Mouse (Mus musculus) thymus, postnatal 14 days (tissue): Measurements from ENCODE around the gene Serpinb6a.
"Not testable (repeated sequence)": the region's sequence is repeated elsewhere in the genome, so short reads cannot be mapped to it uniquely, and the experiment has no call there.

Experiments used
- DNase-seq: peaks from one replicate; pipeline ENCODE4 v3.0.0; 2021

The Serpinb6a gene

DNA sequence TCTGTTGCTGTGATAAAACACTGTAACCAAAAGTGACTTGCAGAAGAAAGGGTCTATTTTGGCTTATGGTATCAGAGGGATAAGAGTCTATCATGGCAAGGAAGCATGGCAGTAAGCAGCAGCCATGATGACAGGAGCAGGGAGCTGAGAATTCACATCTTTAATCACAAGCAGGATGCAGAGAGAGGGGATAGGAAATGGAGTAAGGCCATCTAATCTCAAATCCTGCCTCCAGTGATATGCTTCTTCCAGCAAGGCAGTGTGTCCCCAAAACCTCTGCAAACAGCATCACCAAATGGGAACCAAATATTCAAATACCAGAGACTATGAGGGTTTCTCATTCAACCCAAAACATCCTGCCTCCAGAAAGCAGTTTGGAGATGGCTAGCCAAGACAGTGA, 36.0 kb downstream of the Serpinb6a start:
- no peak for DNase-seq

GRCm38 (mm10) chr13:33966025-33966412, 36.6 kb downstream of the Serpinb6a start:
- no peak for DNase-seq

- no peak for DNase-seq
Measured at GRCm38 (mm10) chr13:33965056-33966024, 37.3 kb downstream of the Serpinb6a start.

DNA sequence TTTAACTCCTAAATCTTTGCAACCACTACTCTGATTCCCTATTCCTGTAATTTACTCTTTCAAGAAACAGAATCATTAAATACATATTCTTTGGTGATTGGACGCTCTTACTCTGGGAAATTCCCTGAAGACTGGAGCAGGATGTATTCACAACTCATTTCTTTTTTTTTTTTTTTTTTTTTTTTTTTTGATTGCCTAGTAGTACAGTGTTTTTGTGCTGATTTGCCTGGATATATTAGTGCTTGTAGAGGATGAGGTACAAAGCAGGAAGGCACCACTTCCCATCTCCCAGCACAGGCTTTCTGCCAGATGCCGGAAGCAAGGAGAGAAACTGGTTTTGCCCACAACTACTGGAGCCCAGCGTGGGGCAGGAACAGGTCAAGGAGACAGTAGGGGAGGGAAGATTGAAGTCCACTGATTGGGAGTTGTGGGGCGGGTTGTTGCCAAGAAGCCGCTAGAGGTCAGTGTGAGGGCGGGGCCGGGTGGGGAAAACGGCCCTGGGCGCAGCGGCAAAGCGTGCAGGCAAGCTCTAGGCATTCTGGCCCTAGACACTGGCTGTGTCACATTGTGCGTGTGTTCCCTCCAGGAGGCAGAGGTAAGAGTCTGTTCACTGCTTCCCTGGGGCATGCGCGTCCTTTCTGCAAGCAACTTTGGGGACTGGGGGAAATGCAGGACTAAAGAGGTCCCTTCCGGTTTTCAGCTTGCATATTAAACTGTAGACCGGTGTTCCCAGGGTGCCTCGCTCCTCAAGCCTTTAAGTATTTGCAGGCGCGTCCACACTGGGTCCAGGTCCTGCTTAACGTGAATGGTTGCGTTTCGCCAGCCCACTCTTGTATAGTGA, 38.2 kb downstream of the Serpinb6a start, which contains the start of gene Nqo2:
Gene Nqo2, plus strand, starts transcription at position 482 of the 841 bp plus-strand sequence.
- DNase-seq: peak; percentile 43

- no peak for DNase-seq
Measured at GRCm38 (mm10) chr13:33959771-33960170, 42.8 kb downstream of the Serpinb6a start.

GRCm38 (mm10) chr13:33956571-33957421, 45.8 kb downstream of the Serpinb6a start:
- DNase-seq: peak; percentile 33

GRCm38 (mm10) chr13:33952947-33953346, 49.6 kb downstream of the Serpinb6a start:
- DNase-seq: no peak

DNA sequence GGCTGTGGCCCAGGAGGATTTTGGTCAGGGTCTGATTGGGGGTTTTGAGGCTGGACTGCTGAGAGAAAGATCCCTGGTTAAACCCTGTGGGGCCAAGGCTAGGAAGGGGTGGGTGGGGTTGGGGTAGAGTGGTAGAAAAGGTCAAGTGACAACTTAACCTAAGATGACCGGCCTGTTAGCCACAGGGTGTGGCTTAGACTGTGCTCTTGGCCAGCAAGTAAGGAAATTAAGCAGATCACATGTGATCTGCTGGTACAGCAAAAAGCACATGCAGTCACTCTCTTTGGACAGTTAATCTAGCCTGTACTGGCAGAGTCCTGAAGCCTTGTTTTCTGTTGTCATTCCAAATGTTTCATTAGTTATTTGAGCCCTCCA, 50.5 kb downstream of the Serpinb6a start:
- no peak for DNase-seq

DNA sequence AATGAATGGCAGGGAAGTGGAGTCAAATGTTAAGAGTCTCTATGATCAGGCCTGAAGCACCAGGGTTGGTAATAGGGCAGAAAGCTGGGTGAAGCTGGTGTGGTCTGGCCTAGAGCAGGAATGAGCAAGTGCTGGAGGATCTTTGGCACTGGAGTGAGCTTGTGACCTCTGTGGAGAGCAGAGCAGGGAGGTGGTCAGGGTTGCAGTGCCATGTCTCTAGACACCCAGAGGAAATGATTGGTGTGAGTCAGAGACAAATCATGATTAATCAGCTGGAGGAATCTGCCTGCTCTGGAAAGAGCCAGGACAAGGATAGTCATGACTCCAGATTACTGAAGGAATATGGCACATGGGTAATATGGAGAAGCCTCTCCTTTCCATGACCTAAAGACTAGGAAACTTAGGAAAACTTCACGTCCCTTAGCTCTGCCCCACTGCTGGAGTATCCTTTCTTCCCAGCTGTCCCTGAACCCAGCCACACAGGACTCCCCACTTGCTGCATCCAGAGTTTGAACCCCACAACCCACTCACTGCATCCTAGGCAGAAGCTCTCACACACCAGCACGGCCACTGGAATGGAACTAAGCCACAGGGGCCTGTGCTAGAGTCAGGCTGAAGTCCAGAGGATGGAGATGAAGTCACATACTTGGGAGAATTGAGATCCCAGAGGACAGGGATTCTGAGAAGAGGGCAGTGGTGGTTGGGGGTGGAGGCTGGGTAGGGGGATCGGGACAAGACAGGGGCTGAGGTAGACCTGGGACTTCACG, 51.1 kb downstream of the Serpinb6a start:
- no peak for DNase-seq

DNA sequence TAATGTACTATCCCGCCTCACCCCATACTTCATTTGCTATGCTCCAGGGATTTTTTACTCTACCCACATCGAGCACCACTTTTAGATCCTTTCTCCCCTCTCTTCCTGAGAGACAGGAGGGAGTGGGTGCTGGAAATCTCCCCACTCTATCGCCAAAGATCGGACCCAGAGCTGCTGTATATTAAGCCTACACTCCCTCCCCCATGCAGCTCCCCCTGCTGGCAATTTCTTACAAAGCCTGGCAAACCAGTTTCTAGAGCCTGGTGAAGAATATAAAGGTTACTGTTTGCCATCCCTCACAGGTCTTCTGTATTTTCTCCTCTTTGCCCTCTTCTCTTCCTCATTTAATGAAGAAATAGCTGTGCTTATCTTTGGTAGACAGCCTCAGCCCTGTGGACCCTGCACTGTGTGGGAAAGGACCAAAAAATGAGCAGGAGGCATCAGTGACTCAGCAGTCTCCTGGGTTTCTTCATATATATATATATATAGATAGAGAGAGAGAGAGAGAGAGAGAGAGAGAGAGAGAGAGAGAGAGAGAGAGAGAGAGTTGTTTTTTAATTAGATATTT, 60.3 kb downstream of the Serpinb6a start:
- peak; percentile 34 for DNase-seq

GRCm38 (mm10) chr13:33941288-33941808, 61.2 kb downstream of the Serpinb6a start:
- no peak for DNase-seq

- not testable (repeated sequence) for DNase-seq
Measured at GRCm38 (mm10) chr13:33937587-33937986, 65.0 kb downstream of the Serpinb6a start.

DNA sequence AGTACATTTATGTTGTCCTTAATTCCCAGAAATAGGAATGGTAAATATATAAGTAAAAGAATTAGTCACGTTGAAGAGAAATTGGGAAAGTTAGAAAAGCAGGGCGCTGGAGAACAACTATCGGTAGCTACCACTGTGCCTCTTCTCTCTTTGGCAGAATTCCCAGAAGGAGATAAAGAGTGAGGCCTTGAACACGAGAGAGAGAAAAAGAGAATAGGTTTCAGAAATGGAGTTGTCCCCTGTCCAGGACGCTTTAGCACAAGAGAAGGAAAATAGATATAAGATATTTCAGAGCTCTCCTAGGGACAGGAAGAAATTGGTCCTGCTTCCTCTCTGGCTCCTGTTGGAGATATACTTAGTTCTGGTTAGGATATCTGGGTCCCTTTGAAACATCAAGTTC, 65.4 kb downstream of the Serpinb6a start:
- no peak for DNase-seq

GRCm38 (mm10) chr13:33935465-33936181, 67.0 kb downstream of the Serpinb6a start:
- peak; percentile 20 for DNase-seq

- DNase-seq: no peak
Measured at GRCm38 (mm10) chr13:33934743-33935142, 67.9 kb downstream of the Serpinb6a start.

- no peak for DNase-seq
Measured at GRCm38 (mm10) chr13:33930912-33931311, 71.7 kb downstream of the Serpinb6a start.

DNA sequence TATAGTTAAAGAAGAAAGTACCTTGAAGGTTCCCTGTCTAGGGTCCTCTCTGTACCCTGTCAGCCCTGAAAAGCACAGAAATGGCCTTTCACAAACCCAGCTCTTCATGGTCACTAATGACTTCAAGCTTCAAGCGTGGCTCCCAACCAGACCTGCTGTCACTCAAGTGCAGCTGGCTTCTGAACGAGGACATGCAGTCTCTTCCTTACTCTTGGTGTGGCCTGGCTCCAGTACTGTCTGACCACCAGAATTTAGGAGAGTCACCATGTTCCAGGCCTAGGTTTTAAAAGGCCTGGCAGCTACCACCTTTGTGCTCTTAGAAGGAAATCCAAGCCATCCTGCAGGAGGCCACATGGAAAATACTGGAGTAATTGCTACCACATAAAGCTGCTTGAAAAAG, 72.3 kb downstream of the Serpinb6a start:
- no peak for DNase-seq

DNA sequence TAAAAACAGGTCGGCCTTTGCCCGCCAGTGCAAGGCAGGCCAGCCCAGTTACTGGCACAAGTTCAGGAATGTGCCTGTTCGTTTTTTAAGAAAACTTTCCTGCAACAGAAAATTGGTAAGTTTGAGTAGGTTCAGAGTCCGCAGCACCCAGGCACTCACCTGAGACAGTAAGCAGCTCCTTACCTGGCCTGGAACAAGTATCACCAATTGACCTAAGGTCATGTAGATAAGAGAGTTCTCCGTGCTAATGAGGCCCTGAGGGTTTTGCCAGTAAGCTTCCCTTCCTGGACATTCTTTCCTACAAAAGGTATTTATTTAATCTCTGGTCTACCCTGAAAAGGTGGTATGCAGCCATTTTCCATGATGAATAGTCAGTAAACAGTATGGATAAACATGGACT, 80.9 kb downstream of the Serpinb6a start:
- DNase-seq: no peak

DNA sequence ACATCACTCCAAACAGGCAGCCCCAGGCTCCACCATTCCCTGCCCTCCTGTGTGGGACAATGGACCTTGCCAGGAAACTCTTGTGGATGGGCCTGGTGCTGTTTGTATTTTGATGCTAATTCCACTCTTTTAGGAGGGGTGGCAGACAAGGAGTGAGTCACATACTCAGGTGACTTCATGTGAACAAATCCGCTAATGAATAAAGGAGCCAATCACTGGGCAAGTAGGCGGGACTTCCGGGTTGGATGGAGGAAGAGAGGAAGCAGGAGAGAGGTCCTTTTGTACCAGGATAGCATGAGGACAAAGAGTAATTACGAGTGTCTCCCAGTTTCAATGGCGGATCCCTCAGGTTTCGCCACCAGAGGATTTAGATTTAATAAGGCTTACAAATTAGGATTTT, 81.6 kb downstream of the Serpinb6a start:
- DNase-seq: no peak

DNA sequence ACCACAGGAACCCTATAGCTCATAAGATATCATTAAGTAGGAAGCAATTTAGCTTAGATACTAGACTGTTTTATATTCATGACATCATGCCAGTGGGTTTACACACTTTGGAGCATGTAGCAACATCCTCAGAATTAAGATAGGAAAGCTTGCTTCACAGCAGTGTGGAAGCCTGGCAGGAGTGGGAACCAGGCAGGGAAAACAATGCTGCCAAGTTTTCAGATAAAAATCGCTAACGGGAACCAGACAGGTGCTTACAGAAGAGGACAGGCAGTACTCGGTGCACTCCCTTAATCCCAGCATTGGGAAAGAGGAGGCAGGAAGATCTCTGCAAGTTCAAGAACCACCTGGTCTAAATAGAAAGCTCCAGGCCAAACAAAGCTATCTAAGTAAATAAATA, 95.8 kb downstream of the Serpinb6a start:
- no peak for DNase-seq
